Mouse (Mus musculus) testis, adult 2 months (tissue): Measurements from ENCODE around the gene Kifap3.

Experiments used
- CTCF ChIP-seq: fragments of 200-500 bp; IDR thresholded peaks from 2 replicates; pipeline ENCODE4 v1.5.1; 2012; ENCODE audit warnings: low read depth, mild to moderate bottlenecking, inconsistent platforms, low read length, moderate library complexity; ENCODE audit not compliant: control insufficient read depth, insufficient read depth, insufficient replicate concordance
- POLR2A ChIP-seq: fragments of 200-500 bp; IDR thresholded peaks from 2 replicates; pipeline ENCODE4 v1.6.1; 2012; ENCODE audit warnings: low read depth, mild to moderate bottlenecking, inconsistent platforms, low read length, moderate library complexity; ENCODE audit not compliant: control insufficient read depth

GRCm38 (mm10) chr1:163829482-163829881, 50.1 kb downstream of the Kifap3 start:
- TF ChIP-seq POLR2A (no peak), CTCF (no peak)
